Mouse (Mus musculus): ENCODE measurements at regions not wholly inside any gene's neighbourhood (a gene's known extent, or its start where the extent isn't known, plus 50 kb on each side); places are given as distances from the start of the nearest gene placed in this dataset.

- DNase-seq (ENCODE audit: low spot score in 2 of 2), result no peak
- intact Hi-C loops (cut with DNase I), result no loop called here
Measured at GRCm38 (mm10) chr1:147703467-147703866, 1208.9 kb downstream of the Brinp3 start.

- intact Hi-C loops (cut with DNase I), result no loop called here
- peak; percentile 2 to 5 for DNase-seq (ENCODE audit: low spot score in 2 of 2)
Measured at GRCm38 (mm10) chr1:147729930-147730329, 1235.4 kb downstream of the Brinp3 start.

DNA sequence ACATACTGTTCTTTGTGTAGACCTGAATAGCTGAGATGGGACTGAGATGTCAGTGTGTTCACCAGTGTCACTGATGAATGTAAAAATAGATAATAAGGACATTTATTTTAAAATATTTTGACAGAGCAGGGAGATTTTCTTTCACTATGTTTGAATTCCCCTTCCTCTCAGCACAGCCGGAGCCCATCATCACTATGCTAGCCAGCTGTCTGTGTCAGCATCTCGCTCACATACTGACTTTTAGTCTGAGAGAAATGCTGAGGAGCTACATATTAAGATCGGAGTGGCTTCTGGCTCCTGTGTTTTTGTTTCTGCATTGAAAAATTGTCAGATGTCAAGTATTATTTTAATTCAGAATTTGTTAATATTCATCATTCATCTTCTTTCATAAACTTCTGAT lies 1271.5 kb downstream of the Brinp3 start:
- intact Hi-C loops (cut with DNase I), result no loop called here
- no peak for DNase-seq (ENCODE audit: low spot score in 2 of 2)

- DNase-seq (ENCODE audit: low spot score in 2 of 2), result no peak
- intact Hi-C loops (cut with DNase I), result no loop called here
Measured at GRCm38 (mm10) chr1:147802759-147803158, 1308.2 kb downstream of the Brinp3 start.
